In genomic region chr8:19762860-19763592, GRCm38 (mm10) we compare ENCODE assay signal across 4 mouse cellular contexts. TPM values are rescaled to one million over a fixed set of nuclear protein-coding genes. Genes with fewer than 3 reads are reported as not detected.
"Had no signal": no experiment of that assay in that cellular context is flagged by ENCODE, and none has a peak within 500 bp of the region (broad histone marks: within the 10 kb centered on the region; RNA-seq: fewer than 3 reads in every experiment).

No protein-coding gene starts in this region.

RNA-seq across cellular contexts. Expression of gene 4930467E23Rik, which starts 33.6 kb away (rescaled TPM):
- total RNA-seq: megakaryocyte progenitor cell, adult 5-6 weeks; midbrain, postnatal 0 days; monocyte, adult 5-6 weeks; neutrophil, adult 5-6 weeks had no signal
